Mouse (Mus musculus) monocyte, adult 59 days (primary cell): Measurements from ENCODE around the gene Zfp418. TPM values are rescaled to one million over a fixed set of nuclear protein-coding genes. Genes with fewer than 3 reads are reported as not detected.

Experiments
- total RNA-seq, 2 experiments: library from RNA; stranded (reverse); gene quantifications; one replicate each; pipeline ENCODE4 v1.2.4; 2023

Zfp418 gene
- 1 to 10 TPM; 1.2 to 1.5 TPM for total RNA-seq

GRCm38 (mm10) chr7:7171227-7172147 lies at the start of gene Zfp418:
Gene Zfp418, plus strand, starts transcription at chr7:7171330.

GRCm38 (mm10) chr7:7136379-7136866 lies 34.7 kb upstream of the Zfp418 start, which contains the start of gene Zfp773:
Gene Zfp773, minus strand, starts transcription at chr7:7136755.

GRCm38 (mm10) chr7:7209313-7210151 lies 38.4 kb downstream of the Zfp418 start, which contains the start of gene Zfp772:
Gene Zfp772, minus strand, starts transcription at chr7:7209998.

Other genes with a start within 250 kb of the Zfp418 start
- gene Aurkc, start 176.0 kb upstream of the Zfp418 start, total RNA-seq = not detected
- 10 to 100 TPM; 20.6 to 22.2 TPM for gene Zfp954, start 49.8 kb upstream of the Zfp418 start, total RNA-seq
- gene Zfp773, start 34.6 kb upstream of the Zfp418 start, total RNA-seq = under 1 TPM; 0.45 to 0.91 TPM
- 1 to 10 TPM; 1.5 to 2.3 TPM for gene Zfp772, start 38.7 kb downstream of the Zfp418 start, total RNA-seq
- under 1 TPM in 1 of 2 experiments, not detected in 1; 0.52 TPM for gene Vmn2r29, start 76.0 kb downstream of the Zfp418 start, total RNA-seq
- 1 to 10 TPM; 1.3 to 1.5 TPM for gene Gm45844, start 107.0 kb downstream of the Zfp418 start, total RNA-seq
- 10 to 100 TPM; 58.9 to 62.2 TPM for gene Clcn4, start 129.5 kb downstream of the Zfp418 start, total RNA-seq
- not detected for gene Vmn2r30, start 166.3 kb downstream of the Zfp418 start, total RNA-seq
- not detected for gene Gm45783, start 203.2 kb downstream of the Zfp418 start, total RNA-seq
- not detected for gene Vmn2r31, start 228.4 kb downstream of the Zfp418 start, total RNA-seq